Mouse (Mus musculus): Measurements from ENCODE around the gene Gm9999.
"Not testable (repeated sequence)": the region's sequence is repeated elsewhere in the genome, so short reads cannot be mapped to it uniquely, and the experiment has no call there.

Gm9999 gene

GRCm38 (mm10) chr7:46983280-46983679 lies at the start of gene Gm9999:
Gene Gm9999, plus strand, starts transcription at chr7:46983580.
- no peak for DNase-seq (ENCODE audit: low spot score in 2 of 2)

GRCm38 (mm10) chr7:46934788-46935187 lies 48.6 kb upstream of the Gm9999 start:
- DNase-seq (ENCODE audit: low spot score in 2 of 2), result no peak

GRCm38 (mm10) chr7:46935847-46936246 lies 47.5 kb upstream of the Gm9999 start:
- peak in 1 of 2 experiments; percentile 31 for DNase-seq (ENCODE audit: low spot score in 2 of 2)

- DNase-seq (ENCODE audit: low spot score in 2 of 2), result peak; percentile 88 to 95
Observed at GRCm38 (mm10) chr7:46957831-46958691, 25.3 kb upstream of the Gm9999 start, which contains the start of gene Uevld. Gene Uevld, minus strand, starts transcription at chr7:46958527.

GRCm38 (mm10) chr7:46958853-46959252 lies 24.5 kb upstream of the Gm9999 start:
- DNase-seq (ENCODE audit: low spot score in 2 of 2), result no peak

GRCm38 (mm10) chr7:46960991-46961390 lies 22.4 kb upstream of the Gm9999 start:
- no peak for DNase-seq (ENCODE audit: low spot score in 2 of 2)

- DNase-seq (ENCODE audit: low spot score in 2 of 2), result no peak
Observed at GRCm38 (mm10) chr7:46962132-46962531, 21.2 kb upstream of the Gm9999 start.

GRCm38 (mm10) chr7:46962806-46963618 lies 20.4 kb upstream of the Gm9999 start:
- DNase-seq (ENCODE audit: low spot score in 2 of 2), result peak; percentile 34 to 71

GRCm38 (mm10) chr7:46964070-46964469 lies 19.3 kb upstream of the Gm9999 start:
- no peak for DNase-seq (ENCODE audit: low spot score in 2 of 2)

GRCm38 (mm10) chr7:46969898-46970297 lies 13.5 kb upstream of the Gm9999 start:
- DNase-seq (ENCODE audit: low spot score in 2 of 2), result no peak

GRCm38 (mm10) chr7:46974648-46975047 lies 8.7 kb upstream of the Gm9999 start:
- DNase-seq (ENCODE audit: low spot score in 2 of 2), result no peak

GRCm38 (mm10) chr7:46975456-46975855 lies 7.9 kb upstream of the Gm9999 start:
- no peak for DNase-seq (ENCODE audit: low spot score in 2 of 2)

GRCm38 (mm10) chr7:46985718-46986505 lies 2.5 kb downstream of the Gm9999 start:
- no peak for DNase-seq (ENCODE audit: low spot score in 2 of 2)

GRCm38 (mm10) chr7:46986646-46987045 lies 3.3 kb downstream of the Gm9999 start:
- DNase-seq (ENCODE audit: low spot score in 2 of 2), result no peak

- no peak for DNase-seq (ENCODE audit: low spot score in 2 of 2)
Observed at GRCm38 (mm10) chr7:46987073-46987472, 3.7 kb downstream of the Gm9999 start.

- DNase-seq (ENCODE audit: low spot score in 2 of 2), result not testable (repeated sequence)
Observed at GRCm38 (mm10) chr7:46989387-46989786, 6.0 kb downstream of the Gm9999 start.

- no peak for DNase-seq (ENCODE audit: low spot score in 2 of 2)
Observed at GRCm38 (mm10) chr7:46993079-46993478, 9.7 kb downstream of the Gm9999 start.

GRCm38 (mm10) chr7:46995558-46995957 lies 12.2 kb downstream of the Gm9999 start:
- DNase-seq (ENCODE audit: low spot score in 2 of 2), result no peak

- no peak for DNase-seq (ENCODE audit: low spot score in 2 of 2)
Observed at GRCm38 (mm10) chr7:46997008-46997407, 13.6 kb downstream of the Gm9999 start.

GRCm38 (mm10) chr7:46997644-46998395 lies 14.4 kb downstream of the Gm9999 start:
- DNase-seq (ENCODE audit: low spot score in 2 of 2), result no peak

GRCm38 (mm10) chr7:46998942-46999341 lies 15.6 kb downstream of the Gm9999 start:
- DNase-seq (ENCODE audit: low spot score in 2 of 2), result no peak

Data from spleen, postnatal 10 days (tissue).